Comparison of ENCODE assay signal across 23 mouse cellular contexts in genomic region chr6:113959336-113959735, GRCm38 (mm10).
DNase-seq lines count a peak whose midpoint lies in the region; ATAC-seq and TF ChIP-seq lines count a peak whose summit lies in the region.
"Had no signal": no experiment of that assay in that cellular context is flagged by ENCODE, and none has a peak within 500 bp of the region (broad histone marks: within the 10 kb centered on the region; RNA-seq: fewer than 3 reads in every experiment).

No protein-coding gene starts in this region.

- ATAC-seq in hindbrain, postnatal 0 days = no peak; the same call in 1 of the 2 replicates
- ATAC-seq in hindbrain, embryonic 11.5 days (ENCODE audit: low FRiP score) = no peak
- no peak for ATAC-seq in forebrain, embryonic 11.5 days (replicated peaks; ENCODE audit: low FRiP score)
- ATAC-seq in frontal cortex, adult (ENCODE audit: low TSS enrichment) = no peak
- ATAC-seq in liver, postnatal 0 days = no peak
- ATAC-seq: forebrain, embryonic 15.5 days; liver, embryonic 12.5 days; midbrain, embryonic 16.5 days had no signal

- no peaks in the 10 kb centered on the region for H3K36me3 ChIP-seq in hindbrain, postnatal 0 days (ENCODE audit: insufficient read depth, low read length)
- no peaks in the 10 kb centered on the region for H3K36me3 ChIP-seq in hindbrain, embryonic 11.5 days (ENCODE audit: control insufficient read depth, insufficient read depth, low read length)
- no peaks in the 10 kb centered on the region for H3K36me3 ChIP-seq in forebrain, embryonic 11.5 days (ENCODE audit: control insufficient read depth, insufficient read depth, low read length)
- no peaks in the 10 kb centered on the region for H3K36me3 ChIP-seq in liver, postnatal 0 days (replicated peaks; ENCODE audit: insufficient read depth, low read length)
- H3K36me3 ChIP-seq: embryonic facial prominence, embryonic 15.5 days; forebrain, embryonic 15.5 days; hindbrain, embryonic 12.5 days; limb, embryonic 13.5 days; liver, embryonic 12.5 days; neural tube, embryonic 15.5 days had no signal

- no peaks in the 10 kb centered on the region for H3K9me3 ChIP-seq in hindbrain, postnatal 0 days (ENCODE audit: low read length)
- H3K9me3 ChIP-seq in hindbrain, embryonic 11.5 days (ENCODE audit: control insufficient read depth, low read length) = no peaks in the 10 kb centered on the region
- no peaks in the 10 kb centered on the region for H3K9me3 ChIP-seq in forebrain, embryonic 11.5 days (ENCODE audit: control insufficient read depth, low read length)
- no peaks in the 10 kb centered on the region for H3K9me3 ChIP-seq in liver, postnatal 0 days (ENCODE audit: low read length)
- H3K9me3 ChIP-seq: embryonic facial prominence, embryonic 15.5 days; forebrain, embryonic 15.5 days; hindbrain, embryonic 12.5 days; limb, embryonic 13.5 days; liver, embryonic 12.5 days; megakaryocyte, embryonic 14.5 days; neural tube, embryonic 15.5 days had no signal

- DNase-seq in hindbrain, postnatal 0 days (ENCODE audit: low spot score) = peak; percentile 39
- DNase-seq in hindbrain, embryonic 11.5 days (ENCODE audit: low spot score) = no peak
- DNase-seq in brain, adult 2 months (ENCODE audit: low read depth, low spot score) = peak; percentile 95
- DNase-seq in cerebellum, adult 8-10 months = peak; percentile 85
- DNase-seq in cerebellum, postnatal 36 days = peak; percentile 85
- DNase-seq in forebrain, embryonic 11.5 days (ENCODE audit: low spot score) = no peak
- DNase-seq in liver, postnatal 0 days = no peak
- DNase-seq: adrenal gland, postnatal 14 days; gastrocnemius, postnatal 10 days; kidney, adult 11 months; lung, adult 2 months; lung, postnatal 14 days had no signal

- 27% methylated on average over 1 of the region's 1 CpGs for WGBS in hindbrain, postnatal 0 days
- WGBS in hindbrain, embryonic 11.5 days = 74% methylated on average over 1 of the region's 1 CpGs
- WGBS in forebrain, embryonic 11.5 days = 77% methylated on average over 1 of the region's 1 CpGs
- 50% methylated on average over 1 of the region's 1 CpGs for WGBS in liver, postnatal 0 days (ENCODE audit: insufficient replicate concordance)

- no peak for TF ChIP-seq EP300 in liver, postnatal 0 days (IDR thresholded peaks at IDR 0.05; ENCODE audit: low read depth)

- no peak for TF ChIP-seq CTCF in hindbrain, postnatal 0 days (IDR thresholded peaks at IDR 0.05; ENCODE audit: low read depth)
- no peak for TF ChIP-seq CTCF in liver, postnatal 0 days (IDR thresholded peaks at IDR 0.05; ENCODE audit: low read depth)

- no peak overlapping the region for H3K4me2 ChIP-seq in hindbrain, postnatal 0 days (ENCODE audit: low read depth, low read length)
- no peak overlapping the region for H3K4me2 ChIP-seq in hindbrain, embryonic 11.5 days (replicated peaks; ENCODE audit: low read depth, low read length)
- H3K4me2 ChIP-seq in forebrain, embryonic 11.5 days (ENCODE audit: low read depth, low read length, severe bottlenecking) = no peak overlapping the region
- no peak overlapping the region for H3K4me2 ChIP-seq in liver, postnatal 0 days (ENCODE audit: low read depth, low read length)
- H3K4me2 ChIP-seq: embryonic facial prominence, embryonic 15.5 days; forebrain, embryonic 15.5 days; heart, embryonic 11.5 days; hindbrain, embryonic 12.5 days; limb, embryonic 13.5 days; liver, embryonic 12.5 days; neural tube, embryonic 15.5 days had no signal

- H3K27ac ChIP-seq in hindbrain, postnatal 0 days = no peak overlapping the region
- H3K27ac ChIP-seq in hindbrain, embryonic 11.5 days (ENCODE audit: low read depth, low read length) = no peak overlapping the region
- H3K27ac ChIP-seq in forebrain, embryonic 11.5 days (ENCODE audit: low read depth, low read length) = no peak overlapping the region
- H3K27ac ChIP-seq in liver, postnatal 0 days (ENCODE audit: low read depth) = no peak overlapping the region
- H3K27ac ChIP-seq: embryonic facial prominence, embryonic 15.5 days; forebrain, embryonic 15.5 days; hindbrain, embryonic 12.5 days; kidney, postnatal 0 days; limb, embryonic 13.5 days; liver, embryonic 12.5 days; neural tube, embryonic 15.5 days had no signal

- H3K4me1 ChIP-seq in hindbrain, postnatal 0 days (ENCODE audit: insufficient read depth, low read length) = no peaks in the 10 kb centered on the region
- H3K4me1 ChIP-seq in hindbrain, embryonic 11.5 days (replicated peaks; ENCODE audit: control insufficient read depth, insufficient read depth, low read length) = no peaks in the 10 kb centered on the region
- H3K4me1 ChIP-seq in forebrain, embryonic 11.5 days (replicated peaks; ENCODE audit: control insufficient read depth, insufficient read depth, low read length) = no peaks in the 10 kb centered on the region
- peaks cover 7% of the 10 kb centered on the region; the same call in 1 of the 2 replicates for H3K4me1 ChIP-seq in liver, postnatal 0 days (ENCODE audit: insufficient read depth)
- H3K4me1 ChIP-seq: embryonic facial prominence, embryonic 15.5 days; forebrain, embryonic 15.5 days; hindbrain, embryonic 12.5 days; limb, embryonic 13.5 days; liver, embryonic 12.5 days; megakaryocyte, embryonic 14.5 days had no signal

- no peak overlapping the region for H3K9ac ChIP-seq in hindbrain, postnatal 0 days (replicated peaks; ENCODE audit: low read length)
- no peak overlapping the region for H3K9ac ChIP-seq in hindbrain, embryonic 11.5 days (ENCODE audit: low read depth, low read length)
- no peak overlapping the region for H3K9ac ChIP-seq in forebrain, embryonic 11.5 days (ENCODE audit: low read length)
- no peak overlapping the region for H3K9ac ChIP-seq in liver, postnatal 0 days (replicated peaks)
- H3K9ac ChIP-seq: embryonic facial prominence, embryonic 15.5 days; forebrain, embryonic 15.5 days; hindbrain, embryonic 12.5 days; limb, embryonic 13.5 days; liver, embryonic 12.5 days; neural tube, embryonic 15.5 days had no signal

- no peaks in the 10 kb centered on the region for H3K27me3 ChIP-seq in hindbrain, postnatal 0 days (ENCODE audit: insufficient read depth, low read length)
- no peaks in the 10 kb centered on the region for H3K27me3 ChIP-seq in hindbrain, embryonic 11.5 days (ENCODE audit: control insufficient read depth, insufficient read depth, low read length)
- H3K27me3 ChIP-seq in forebrain, embryonic 11.5 days (ENCODE audit: control insufficient read depth, insufficient read depth, low read length) = no peaks in the 10 kb centered on the region
- no peaks in the 10 kb centered on the region for H3K27me3 ChIP-seq in liver, postnatal 0 days (ENCODE audit: insufficient read depth, low read length)
- H3K27me3 ChIP-seq: embryonic facial prominence, embryonic 15.5 days; forebrain, embryonic 15.5 days; hindbrain, embryonic 12.5 days; limb, embryonic 13.5 days; liver, embryonic 12.5 days; neural tube, embryonic 15.5 days had no signal

- H3K4me3 ChIP-seq in hindbrain, postnatal 0 days (ENCODE audit: low read length) = no peak overlapping the region
- no peak overlapping the region for H3K4me3 ChIP-seq in hindbrain, embryonic 11.5 days (ENCODE audit: low read depth, low read length)
- H3K4me3 ChIP-seq in forebrain, embryonic 11.5 days (ENCODE audit: low read depth, low read length) = no peak overlapping the region
- H3K4me3 ChIP-seq in liver, postnatal 0 days (ENCODE audit: low read depth, low read length) = no peak overlapping the region
- H3K4me3 ChIP-seq: embryonic facial prominence, embryonic 15.5 days; forebrain, embryonic 15.5 days; hindbrain, embryonic 12.5 days; limb, embryonic 13.5 days; liver, embryonic 12.5 days; megakaryocyte, embryonic 14.5 days; neural tube, embryonic 15.5 days had no signal

Comparison
In these comparisons a context has a peak if more than half of its experiments do, and no peak if none do; other contexts are left out.
1. DNase-seq: peak in hindbrain, postnatal 0 days (single experiment), brain, adult 2 months (single experiment), cerebellum, adult 8-10 months (single experiment) and cerebellum, postnatal 36 days (2 of 2); none in hindbrain, embryonic 11.5 days (single experiment), forebrain, embryonic 11.5 days (single experiment) and liver, postnatal 0 days (single experiment).